Mouse (Mus musculus) lung, postnatal 0 days (tissue): ENCODE results near the gene Gfod2. TPM values are rescaled to one million over a fixed set of nuclear protein-coding genes. Genes with fewer than 3 reads are reported as not detected.

ENCODE experiments used
- ATAC-seq: fragments of 200-750 bp; cut with Nextera tagmentation; 2 replicates; pipeline ENCODE4 v1.8.0; 2017; ENCODE audit warnings: moderate library complexity
- DNase-seq: peaks from one replicate; pipeline ENCODE4 v3.0.0-alpha.2; 2016; ENCODE audit warnings: low spot score
- H3K27ac ChIP-seq: fragments of 300-500 bp; sonication (generic); 2 replicates; pipeline ENCODE4 v1.5.1; 2014; ENCODE audit warnings: antibody characterized with exemption, mild to moderate bottlenecking, low read length, mixed read lengths
- H3K27me3 ChIP-seq: fragments of 300-500 bp; sonication (generic); replicated peaks from 2 replicates; pipeline ENCODE4 v1.6.1; 2014; ENCODE audit warnings: low read length, mixed read lengths; ENCODE audit not compliant: insufficient read depth
- H3K36me3 ChIP-seq: fragments of 300-500 bp; sonication (generic); 2 replicates; pipeline ENCODE4 v1.6.1; 2014; ENCODE audit warnings: low read length, mixed read lengths; ENCODE audit not compliant: insufficient read depth
- H3K4me1 ChIP-seq: fragments of 300-500 bp; sonication (generic); 2 replicates; pipeline ENCODE4 v1.6.1; 2014; ENCODE audit warnings: antibody characterized with exemption, low read depth, low read length, mixed read lengths; ENCODE audit not compliant: insufficient read depth
- H3K4me2 ChIP-seq: fragments of 300-500 bp; sonication (generic); replicated peaks from 2 replicates; pipeline ENCODE4 v1.6.1; 2014; ENCODE audit warnings: low read depth, mild to moderate bottlenecking, low read length, moderate library complexity, mixed read lengths
- H3K4me3 ChIP-seq: fragments of 300-500 bp; sonication (generic); 2 replicates; pipeline ENCODE4 v1.5.1; 2014; ENCODE audit warnings: low read depth, low read length
- H3K9ac ChIP-seq: fragments of 300-500 bp; sonication (generic); replicated peaks from 2 replicates; pipeline ENCODE4 v1.6.1; 2014; ENCODE audit warnings: low read depth, mild to moderate bottlenecking
- H3K9me3 ChIP-seq: fragments of 300-500 bp; sonication (generic); 2 replicates; pipeline ENCODE4 v1.6.1; 2016; ENCODE audit warnings: low read length, mixed read lengths
- CTCF ChIP-seq: IDR thresholded peaks from 2 replicates; pipeline ENCODE4 v1.5.1; 2016; ENCODE audit warnings: antibody characterized with exemption, mild to moderate bottlenecking
- EP300 ChIP-seq: IDR thresholded peaks from 2 replicates; pipeline ENCODE4 v1.6.1; 2016; ENCODE audit warnings: antibody characterized with exemption, mild to moderate bottlenecking, control low read depth
- WGBS: fragments of 180-500 bp; shearing (Covaris S2); extraction: QIAGEN DNeasy Blood & Tissue Kit; methylation state at CpG from one replicate; pipeline ENCODE4 v1.1.7; 2014; 5-methylcytosine and 5-hydroxymethylcytosine counted together
- polyA plus RNA-seq: library from polyadenylated mRNA; unstranded; fragments of >200 nt; fragmentation: Nextera tagmentation; extraction: Ambion mirVana; gene quantifications from 2 replicates; pipeline ENCODE4 v1.2.1, GENCODE M21; 2015

Gene Gfod2
- polyA plus RNA-seq, 1 experiment from 2014 or later = 19.5 TPM

GRCm38 (mm10) chr8:105722861-105723260 lies 35.6 kb downstream of the Gfod2 start:
- ATAC-seq (no peak), DNase-seq (no peak)

GRCm38 (mm10) chr8:105719637-105720036 lies 38.8 kb downstream of the Gfod2 start:
- H3K4me3 ChIP-seq = no peak overlapping the region
- DNase-seq (no peak), ATAC-seq (no peak)
- no peaks in the 10 kb centered on the region; the same call in 1 of the 2 replicates for H3K36me3 ChIP-seq
- TF ChIP-seq CTCF = no peak
- TF ChIP-seq EP300 = no peak
- no peak overlapping the region for H3K4me2 ChIP-seq
- 75% methylated on average over 4 of the region's 4 CpGs for WGBS
- H3K4me1 ChIP-seq = no peaks in the 10 kb centered on the region
- H3K9me3 ChIP-seq = no peaks in the 10 kb centered on the region
- no peak overlapping the region for H3K9ac ChIP-seq
- H3K27me3 ChIP-seq = no peaks in the 10 kb centered on the region
- H3K27ac ChIP-seq = peak overlapping the region; percentile 35; the same call in 1 of the 2 replicates

More at GRCm38 (mm10) chr8:105722861-105723260, 35.6 kb downstream of the Gfod2 start:
- H3K9me3 ChIP-seq = no peaks in the 10 kb centered on the region
- no peak overlapping the region for H3K9ac ChIP-seq
- no peak overlapping the region for H3K4me2 ChIP-seq
- WGBS = 84% methylated on average over 9 of the region's 9 CpGs
- no peak overlapping the region for H3K27ac ChIP-seq
- H3K4me3 ChIP-seq = no peak overlapping the region
- TF ChIP-seq CTCF = no peak
- no peak for TF ChIP-seq EP300
- H3K27me3 ChIP-seq = no peaks in the 10 kb centered on the region
- no peaks in the 10 kb centered on the region for H3K4me1 ChIP-seq
- peaks cover 4% of the 10 kb centered on the region; the same call in 1 of the 2 replicates for H3K36me3 ChIP-seq

- ATAC-seq (no peak), DNase-seq (no peak)
- 95% methylated on average over 15 of the region's 15 CpGs for WGBS
Observed at GRCm38 (mm10) chr8:105716302-105716945, 42.0 kb downstream of the Gfod2 start.

GRCm38 (mm10) chr8:105715042-105715441 lies 43.4 kb downstream of the Gfod2 start:
- WGBS = 30% methylated on average over 6 of the region's 6 CpGs
- Histone ChIP-seq H3K4me3 (no peak overlapping the region), H3K9me3 (no peaks in the 10 kb centered on the region), H3K27ac (peak overlapping the region; percentile 48), H3K36me3 (no peaks in the 10 kb centered on the region), H3K9ac (no peak overlapping the region), H3K27me3 (no peaks in the 10 kb centered on the region), H3K4me2 (no peak overlapping the region), H3K4me1 (no peaks in the 10 kb centered on the region)
- TF ChIP-seq CTCF (no peak), EP300 (peak; percentile 51; the same call in 1 of the 2 replicates)
- DNase-seq = peak; percentile 48
- ATAC-seq = peak; percentile 49

More at GRCm38 (mm10) chr8:105716302-105716945, 42.0 kb downstream of the Gfod2 start:
- H3K4me3 ChIP-seq = no peak overlapping the region
- H3K9me3 ChIP-seq = no peaks in the 10 kb centered on the region
- TF ChIP-seq EP300 (no peak), CTCF (0 out of 2 replicates have a peak, but pooled peaks have one; percentile 12)
- no peaks in the 10 kb centered on the region for H3K4me1 ChIP-seq
- H3K4me2 ChIP-seq = no peak overlapping the region
- H3K9ac ChIP-seq = no peak overlapping the region
- H3K27ac ChIP-seq = no peak overlapping the region
- no peaks in the 10 kb centered on the region for H3K27me3 ChIP-seq
- H3K36me3 ChIP-seq = no peaks in the 10 kb centered on the region

GRCm38 (mm10) chr8:105714139-105714538 lies 44.3 kb downstream of the Gfod2 start:
- H3K9me3 ChIP-seq = no peaks in the 10 kb centered on the region
- WGBS = 3% methylated on average over 3 of the region's 3 CpGs
- H3K4me3 ChIP-seq = no peak overlapping the region
- no peak overlapping the region for H3K27ac ChIP-seq
- H3K4me1 ChIP-seq = no peaks in the 10 kb centered on the region
- H3K9ac ChIP-seq = no peak overlapping the region
- ATAC-seq = peak; percentile 73
- peak; percentile 92 for DNase-seq
- no peaks in the 10 kb centered on the region for H3K36me3 ChIP-seq
- TF ChIP-seq CTCF (peak; percentile 92), EP300 (no peak)
- H3K27me3 ChIP-seq = no peaks in the 10 kb centered on the region
- H3K4me2 ChIP-seq = no peak overlapping the region

GRCm38 (mm10) chr8:105712286-105712685 lies 46.2 kb downstream of the Gfod2 start:
- TF ChIP-seq CTCF (no peak), EP300 (no peak)
- ATAC-seq (no peak), DNase-seq (no peak)
- H3K4me2 ChIP-seq = no peak overlapping the region
- no peak overlapping the region for H3K27ac ChIP-seq
- WGBS = 84% methylated on average over 3 of the region's 3 CpGs
- no peaks in the 10 kb centered on the region for H3K9me3 ChIP-seq
- H3K4me3 ChIP-seq = no peak overlapping the region
- H3K36me3 ChIP-seq = no peaks in the 10 kb centered on the region
- no peaks in the 10 kb centered on the region for H3K27me3 ChIP-seq
- peaks cover 6% of the 10 kb centered on the region; the same call in 1 of the 2 replicates for H3K4me1 ChIP-seq
- no peak overlapping the region for H3K9ac ChIP-seq
